Mouse (Mus musculus) cerebellum, adult 2 months (tissue): Measurements from ENCODE around the gene Atraid. TPM values are rescaled to one million over a fixed set of nuclear protein-coding genes. Genes with fewer than 3 reads are reported as not detected.

Source experiments
- DNase-seq, 2 experiments: peaks; one replicate each; pipeline ENCODE4 v3.0.0; 2021
- H3K27ac ChIP-seq: fragments of 200-500 bp; 2 replicates; pipeline ENCODE4 v1.5.1; 2012; ENCODE audit warnings: low read length, control low read depth, inconsistent platforms; ENCODE audit not compliant: insufficient read depth
- H3K27me3 ChIP-seq: fragments of 200-500 bp; 2 replicates; pipeline ENCODE4 v1.6.1; 2012; ENCODE audit warnings: inconsistent platforms, mild to moderate bottlenecking, low read length, moderate library complexity; ENCODE audit not compliant: control insufficient read depth, insufficient read depth
- H3K4me1 ChIP-seq: fragments of 200-500 bp; 2 replicates; pipeline ENCODE4 v1.6.1; 2011; ENCODE audit warnings: low read length; ENCODE audit not compliant: control insufficient read depth, insufficient read depth
- H3K4me3 ChIP-seq: fragments of 200-500 bp; replicated peaks from 2 replicates; pipeline ENCODE3; 2011; ENCODE audit warnings: mild to moderate bottlenecking, low read depth, low read length, control low read depth; ENCODE audit not compliant: insufficient read depth
- CTCF ChIP-seq: fragments of 200-500 bp; IDR thresholded peaks from 2 replicates; pipeline ENCODE4 v1.5.1; 2011; ENCODE audit warnings: low read depth, mild to moderate bottlenecking, control low read depth, low read length, moderate library complexity, borderline replicate concordance; ENCODE audit not compliant: insufficient read depth
- POLR2A ChIP-seq: fragments of 200-500 bp; IDR thresholded peaks from 2 replicates; pipeline ENCODE4 v1.6.1; 2011; ENCODE audit warnings: low read length, control low read depth, borderline replicate concordance; ENCODE audit not compliant: insufficient read depth
- WGBS: fragments of 180-500 bp; shearing (Covaris S2); methylation state at CpG from one replicate; pipeline ENCODE4 v1.1.7; 2018; 5-methylcytosine and 5-hydroxymethylcytosine counted together
- polyA plus RNA-seq: library from polyadenylated mRNA; depleted of rRNA; stranded (reverse); fragments of >200 nt; gene quantifications from 2 replicates; pipeline ENCODE4 v1.2.3, GENCODE M21; 2012

Gene Atraid
- polyA plus RNA-seq, 1 experiment = 175 TPM

- no peak overlapping the region for H3K27ac ChIP-seq
- no peaks in the 10 kb centered on the region; the same call in 1 of the 2 replicates for H3K4me1 ChIP-seq
- no peak for DNase-seq
- peak overlapping the region; percentile 66 for H3K4me3 ChIP-seq
- TF ChIP-seq POLR2A (no peak), CTCF (no peak)
- H3K27me3 ChIP-seq = no peaks in the 10 kb centered on the region
- WGBS = 28% methylated on average over 19 of the region's 19 CpGs
Observed at GRCm38 (mm10) chr5:31055216-31056140, 7.4 kb downstream of the Atraid start.

- Histone ChIP-seq H3K4me3 (no peak overlapping the region), H3K4me1 (no peaks in the 10 kb centered on the region), H3K27ac (no peak overlapping the region), H3K27me3 (no peaks in the 10 kb centered on the region)
- WGBS = 96% methylated on average over 3 of the region's 3 CpGs
- no peak for DNase-seq
- TF ChIP-seq CTCF = no peak
- no peak for TF ChIP-seq POLR2A
Observed at GRCm38 (mm10) chr5:31069810-31070209, 21.7 kb downstream of the Atraid start.

- TF ChIP-seq POLR2A (no peak), CTCF (no peak)
- Histone ChIP-seq H3K4me1 (no peaks in the 10 kb centered on the region), H3K4me3 (no peak overlapping the region), H3K27me3 (no peaks in the 10 kb centered on the region), H3K27ac (no peak overlapping the region)
- DNase-seq = no peak
- 83% methylated on average over 2 of the region's 2 CpGs for WGBS
Observed at GRCm38 (mm10) chr5:31071059-31071458, 22.9 kb downstream of the Atraid start.

GRCm38 (mm10) chr5:31071821-31072220, 23.7 kb downstream of the Atraid start:
- no peak overlapping the region for H3K27ac ChIP-seq
- no peak for DNase-seq
- H3K4me3 ChIP-seq = no peak overlapping the region
- WGBS = 91% methylated on average over 11 of the region's 11 CpGs
- TF ChIP-seq POLR2A (no peak), CTCF (no peak)
- H3K4me1 ChIP-seq = no peaks in the 10 kb centered on the region
- H3K27me3 ChIP-seq = no peaks in the 10 kb centered on the region

GRCm38 (mm10) chr5:31073176-31073575, 25.1 kb downstream of the Atraid start:
- no peak for DNase-seq
- WGBS = 87% methylated on average over 12 of the region's 12 CpGs
- Histone ChIP-seq H3K4me1 (no peaks in the 10 kb centered on the region), H3K4me3 (no peak overlapping the region), H3K27ac (no peak overlapping the region), H3K27me3 (no peaks in the 10 kb centered on the region)
- no peak for TF ChIP-seq CTCF
- no peak for TF ChIP-seq POLR2A

- DNase-seq = no peak
- no peak overlapping the region for H3K4me3 ChIP-seq
- no peaks in the 10 kb centered on the region for H3K4me1 ChIP-seq
- no peaks in the 10 kb centered on the region for H3K27me3 ChIP-seq
- no peak overlapping the region for H3K27ac ChIP-seq
- TF ChIP-seq POLR2A (no peak), CTCF (no peak)
- 88% methylated on average over 13 of the region's 13 CpGs for WGBS
Observed at GRCm38 (mm10) chr5:31076346-31076745, 28.2 kb downstream of the Atraid start.

GRCm38 (mm10) chr5:31080059-31080794, 32.1 kb downstream of the Atraid start:
- H3K27me3 ChIP-seq = no peaks in the 10 kb centered on the region
- H3K27ac ChIP-seq = no peak overlapping the region
- H3K4me1 ChIP-seq = no peaks in the 10 kb centered on the region
- 44% methylated on average over 13 of the region's 13 CpGs for WGBS
- peak in 1 of 2 experiments; percentile 24 for DNase-seq
- TF ChIP-seq CTCF (no peak), POLR2A (no peak)
- H3K4me3 ChIP-seq = no peak overlapping the region

GRCm38 (mm10) chr5:31080795-31081164, 32.7 kb downstream of the Atraid start:
- Histone ChIP-seq H3K4me3 (no peak overlapping the region), H3K27ac (no peak overlapping the region), H3K27me3 (no peaks in the 10 kb centered on the region), H3K4me1 (no peaks in the 10 kb centered on the region)
- DNase-seq = no peak
- no peak for TF ChIP-seq POLR2A
- TF ChIP-seq CTCF = no peak
- WGBS = 57% methylated on average over 3 of the region's 3 CpGs

- Histone ChIP-seq H3K27ac (no peak overlapping the region), H3K27me3 (no peaks in the 10 kb centered on the region), H3K4me1 (no peaks in the 10 kb centered on the region), H3K4me3 (no peak overlapping the region)
- 81% methylated on average over 3 of the region's 3 CpGs for WGBS
- peak; percentile 65 for TF ChIP-seq CTCF
- TF ChIP-seq POLR2A = no peak
- DNase-seq = no peak
Observed at GRCm38 (mm10) chr5:31081386-31081785, 33.3 kb downstream of the Atraid start.
